Mouse (Mus musculus): ENCODE results near the gene Lpin2. TPM values are rescaled to one million over a fixed set of nuclear protein-coding genes. Genes with fewer than 3 reads are reported as not detected.

The Lpin2 gene
- polyA plus RNA-seq, 1 experiment from 2014 or later = 36.1 TPM

GRCm38 (mm10) chr17:71208921-71209320 is 26.6 kb downstream of the Lpin2 start:
- H3K4me1 ChIP-seq (replicated peaks) = peaks cover 13% of the 10 kb centered on the region
- 89% methylated on average over 1 of the region's 1 CpGs for WGBS

GRCm38 (mm10) chr17:71209936-71210335 is 27.6 kb downstream of the Lpin2 start:
- peaks cover 21% of the 10 kb centered on the region for H3K4me1 ChIP-seq (replicated peaks)
- H3K4me3 ChIP-seq = no peak overlapping the region
- no peak overlapping the region for H3K9ac ChIP-seq
- H3K36me3 ChIP-seq = no peaks in the 10 kb centered on the region
- no peak overlapping the region for H3K4me2 ChIP-seq
- no peaks in the 10 kb centered on the region for H3K27me3 ChIP-seq
- 92% methylated on average over 3 of the region's 3 CpGs for WGBS
- no peaks in the 10 kb centered on the region for H3K9me3 ChIP-seq
- H3K27ac ChIP-seq (replicated peaks) = no peak overlapping the region
- ATAC-seq (ENCODE audit: low read depth) = no peak

More at GRCm38 (mm10) chr17:71208921-71209320, 26.6 kb downstream of the Lpin2 start:
- H3K4me2 ChIP-seq = no peak overlapping the region
- no peak overlapping the region for H3K4me3 ChIP-seq
- no peak overlapping the region for H3K27ac ChIP-seq (replicated peaks)
- H3K36me3 ChIP-seq = no peaks in the 10 kb centered on the region
- ATAC-seq (ENCODE audit: low read depth) = no peak
- H3K9me3 ChIP-seq = no peaks in the 10 kb centered on the region
- no peaks in the 10 kb centered on the region for H3K27me3 ChIP-seq
- no peak overlapping the region for H3K9ac ChIP-seq

GRCm38 (mm10) chr17:71211962-71212646 is 29.7 kb downstream of the Lpin2 start:
- 58% methylated on average over 6 of the region's 6 CpGs for WGBS
- peaks cover 3% of the 10 kb centered on the region; the same call in 1 of the 2 replicates for H3K36me3 ChIP-seq
- no peaks in the 10 kb centered on the region for H3K9me3 ChIP-seq
- no peaks in the 10 kb centered on the region for H3K27me3 ChIP-seq
- peaks cover 22% of the 10 kb centered on the region for H3K4me1 ChIP-seq (replicated peaks)
- no peak overlapping the region for H3K4me2 ChIP-seq
- no peak overlapping the region for H3K4me3 ChIP-seq
- no peak overlapping the region for H3K9ac ChIP-seq
- ATAC-seq (ENCODE audit: low read depth) = no peak; the same call in 1 of the 2 replicates
- peak overlapping the region; percentile 63 for H3K27ac ChIP-seq (replicated peaks)

GRCm38 (mm10) chr17:71213666-71214065 is 31.3 kb downstream of the Lpin2 start:
- H3K27me3 ChIP-seq = no peaks in the 10 kb centered on the region
- H3K4me2 ChIP-seq = no peak overlapping the region
- no peak overlapping the region for H3K27ac ChIP-seq (replicated peaks)
- no peak for ATAC-seq (ENCODE audit: low read depth)
- peaks cover 15% of the 10 kb centered on the region for H3K36me3 ChIP-seq
- H3K9ac ChIP-seq = no peak overlapping the region
- no peaks in the 10 kb centered on the region for H3K9me3 ChIP-seq
- whole genome bisulfite sequencing = 74% methylated on average over 1 of the region's 1 CpGs
- H3K4me3 ChIP-seq = no peak overlapping the region
- peaks cover 22% of the 10 kb centered on the region for H3K4me1 ChIP-seq (replicated peaks)

DNA sequence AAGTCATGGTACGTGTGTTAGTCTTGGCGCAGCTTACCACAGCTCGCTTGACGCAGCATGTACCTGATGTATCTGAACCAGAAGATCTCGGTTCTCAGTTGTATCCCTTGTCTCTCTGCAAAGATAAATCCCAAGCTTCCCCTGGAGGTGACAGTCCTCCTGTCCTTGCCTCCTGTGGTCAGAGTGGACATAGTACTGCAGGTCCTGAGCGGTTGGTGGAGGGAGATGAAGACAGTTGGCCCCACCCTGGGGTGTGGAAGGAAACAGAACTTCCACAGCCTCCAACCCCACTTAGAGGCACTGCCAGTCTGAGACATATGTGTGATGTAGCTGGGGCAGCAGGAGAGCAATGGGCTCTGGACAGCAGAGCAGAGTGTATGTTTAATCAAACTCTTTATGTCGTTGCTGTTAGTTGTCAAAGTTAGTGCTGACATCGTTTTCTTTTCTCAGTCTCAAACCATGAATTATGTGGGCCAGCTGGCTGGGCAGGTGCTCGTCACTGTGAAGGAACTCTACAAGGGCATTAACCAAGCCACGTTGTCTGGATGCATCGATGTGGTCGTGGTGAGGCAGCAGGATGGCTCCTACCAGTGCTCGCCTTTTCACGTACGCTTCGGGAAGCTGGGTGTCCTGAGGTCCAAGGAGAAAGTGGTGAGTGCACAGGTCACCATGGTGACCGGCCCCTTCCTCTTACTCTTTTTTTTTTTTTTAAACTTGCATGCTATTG is 32.3 kb downstream of the Lpin2 start:
- 87% methylated on average over 17 of the region's 17 CpGs for WGBS
- H3K36me3 ChIP-seq = peaks cover 15% of the 10 kb centered on the region
- H3K4me2 ChIP-seq = no peak overlapping the region
- no peak overlapping the region for H3K27ac ChIP-seq (replicated peaks)
- H3K9me3 ChIP-seq = no peaks in the 10 kb centered on the region
- peaks cover 22% of the 10 kb centered on the region for H3K4me1 ChIP-seq (replicated peaks)
- H3K4me3 ChIP-seq = no peak overlapping the region
- no peaks in the 10 kb centered on the region for H3K27me3 ChIP-seq
- no peak for ATAC-seq (ENCODE audit: low read depth)
- no peak overlapping the region for H3K9ac ChIP-seq

GRCm38 (mm10) chr17:71215241-71215839 is 33.0 kb downstream of the Lpin2 start:
- no peaks in the 10 kb centered on the region for H3K27me3 ChIP-seq
- H3K36me3 ChIP-seq = peaks cover 15% of the 10 kb centered on the region
- no peak overlapping the region for H3K4me2 ChIP-seq
- ATAC-seq (ENCODE audit: low read depth) = no peak
- H3K27ac ChIP-seq (replicated peaks) = no peak overlapping the region
- no peak overlapping the region for H3K4me3 ChIP-seq
- WGBS = 74% methylated on average over 2 of the region's 2 CpGs
- H3K4me1 ChIP-seq (replicated peaks) = peaks cover 22% of the 10 kb centered on the region
- no peak overlapping the region for H3K9ac ChIP-seq
- H3K9me3 ChIP-seq = no peaks in the 10 kb centered on the region

GRCm38 (mm10) chr17:71216263-71216662 is 33.9 kb downstream of the Lpin2 start:
- no peaks in the 10 kb centered on the region for H3K27me3 ChIP-seq
- peaks cover 15% of the 10 kb centered on the region for H3K36me3 ChIP-seq
- H3K27ac ChIP-seq (replicated peaks) = no peak overlapping the region
- H3K9me3 ChIP-seq = no peaks in the 10 kb centered on the region
- H3K4me2 ChIP-seq = no peak overlapping the region
- H3K4me3 ChIP-seq = no peak overlapping the region
- no peak overlapping the region for H3K9ac ChIP-seq
- ATAC-seq (ENCODE audit: low read depth) = no peak
- WGBS = 90% methylated on average over 2 of the region's 2 CpGs
- peaks cover 22% of the 10 kb centered on the region for H3K4me1 ChIP-seq (replicated peaks)

DNA sequence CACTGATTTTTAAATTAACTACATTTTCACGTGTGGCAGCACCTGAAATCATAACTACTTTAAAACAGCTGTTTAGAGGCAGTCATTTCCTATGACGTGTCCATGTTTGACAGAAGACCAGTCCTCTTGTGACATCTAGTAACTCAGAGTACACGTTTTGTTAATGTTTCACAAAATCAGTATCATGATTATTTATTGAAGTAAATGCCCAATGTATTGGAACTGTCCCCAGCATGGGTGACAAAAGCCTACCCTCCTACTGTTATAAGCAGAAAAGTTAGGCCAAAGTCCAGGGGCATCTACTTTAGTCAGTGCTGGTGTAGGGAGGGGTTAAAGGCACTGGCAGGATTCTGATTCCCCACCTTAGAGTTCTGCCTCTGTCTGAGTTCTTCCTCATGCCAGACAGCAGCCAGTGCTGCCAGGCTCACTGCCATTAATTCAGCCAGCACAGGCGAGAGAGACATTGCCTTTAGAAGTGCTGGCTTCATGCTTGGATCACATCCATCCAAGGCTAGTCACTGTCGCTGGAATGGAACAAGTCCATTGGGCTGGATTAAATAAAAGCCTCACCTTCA is 34.8 kb downstream of the Lpin2 start:
- WGBS = 93% methylated on average over 5 of the region's 5 CpGs
- Histone ChIP-seq H3K9ac (no peak overlapping the region), H3K27me3 (no peaks in the 10 kb centered on the region), H3K36me3 (peaks cover 15% of the 10 kb centered on the region), H3K4me1 (replicated peaks) (peaks cover 15% of the 10 kb centered on the region), H3K27ac (replicated peaks) (no peak overlapping the region), H3K9me3 (no peaks in the 10 kb centered on the region), H3K4me3 (no peak overlapping the region), H3K4me2 (no peak overlapping the region)
- ATAC-seq (ENCODE audit: low read depth) = no peak

DNA sequence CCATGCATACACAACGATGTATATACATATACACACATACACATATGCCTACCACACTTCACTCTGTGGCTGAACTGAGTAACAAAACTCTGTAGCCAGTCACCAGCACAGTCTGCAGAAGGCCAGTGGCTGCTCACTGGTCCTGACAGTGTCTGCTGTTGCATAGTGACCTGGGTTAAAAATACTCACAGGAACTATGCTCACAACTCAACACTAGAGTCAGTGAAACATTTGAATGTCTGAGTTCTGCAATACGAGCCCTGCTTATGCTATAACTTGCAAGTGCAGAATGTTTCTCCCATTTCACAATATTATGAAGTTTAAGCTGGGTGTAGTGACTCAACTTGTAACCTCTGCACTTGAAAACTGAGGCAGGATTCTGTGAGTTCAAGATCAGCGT is 39.0 kb downstream of the Lpin2 start:
- Histone ChIP-seq H3K27me3 (no peaks in the 10 kb centered on the region), H3K27ac (replicated peaks) (no peak overlapping the region), H3K4me3 (no peak overlapping the region), H3K36me3 (peaks cover 20% of the 10 kb centered on the region), H3K4me1 (replicated peaks) (0 out of 2 replicates have a peak, but pooled peaks cover 3% of the 10 kb centered on the region), H3K9me3 (no peaks in the 10 kb centered on the region), H3K4me2 (no peak overlapping the region), H3K9ac (no peak overlapping the region)
- WGBS = 89% methylated on average over 3 of the region's 3 CpGs
- no peak for ATAC-seq (ENCODE audit: low read depth)

GRCm38 (mm10) chr17:71223676-71224075 is 41.3 kb downstream of the Lpin2 start:
- H3K27me3 ChIP-seq = no peaks in the 10 kb centered on the region
- 0 out of 2 replicates have a peak, but pooled peaks cover 3% of the 10 kb centered on the region for H3K4me1 ChIP-seq (replicated peaks)
- WGBS = 81% methylated on average over 5 of the region's 5 CpGs
- H3K4me3 ChIP-seq = no peak overlapping the region
- no peaks in the 10 kb centered on the region for H3K9me3 ChIP-seq
- no peak overlapping the region for H3K4me2 ChIP-seq
- ATAC-seq (ENCODE audit: low read depth) = no peak
- H3K36me3 ChIP-seq = peaks cover 5% of the 10 kb centered on the region; the same call in 1 of the 2 replicates
- H3K9ac ChIP-seq = no peak overlapping the region
- no peak overlapping the region for H3K27ac ChIP-seq (replicated peaks)

DNA sequence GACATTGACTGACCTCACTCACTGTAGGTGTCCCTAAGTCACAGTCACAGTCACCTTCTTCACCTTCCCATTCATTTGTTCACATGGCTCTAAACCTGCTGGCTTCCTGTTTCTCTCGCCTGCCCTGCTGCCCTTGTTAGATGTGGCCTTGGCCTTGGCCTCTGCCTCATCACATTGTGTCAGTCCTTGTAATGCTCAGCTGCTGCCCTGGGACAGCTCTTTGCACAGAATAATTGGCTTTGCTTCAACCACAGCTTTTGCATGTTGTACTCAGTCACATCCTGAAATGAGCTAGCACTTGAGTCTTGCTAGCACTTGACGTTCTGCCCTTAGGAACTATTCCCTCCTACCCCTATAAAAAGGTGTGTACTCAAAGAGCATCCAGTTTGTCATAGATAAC is 42.2 kb downstream of the Lpin2 start:
- Histone ChIP-seq H3K4me2 (no peak overlapping the region), H3K27me3 (no peaks in the 10 kb centered on the region), H3K27ac (replicated peaks) (no peak overlapping the region), H3K4me1 (replicated peaks) (0 out of 2 replicates have a peak, but pooled peaks cover 3% of the 10 kb centered on the region), H3K4me3 (no peak overlapping the region), H3K9me3 (no peaks in the 10 kb centered on the region), H3K9ac (no peak overlapping the region), H3K36me3 (peaks cover 5% of the 10 kb centered on the region; the same call in 1 of the 2 replicates)
- no peak for ATAC-seq (ENCODE audit: low read depth)
- WGBS = 76% methylated on average over 2 of the region's 2 CpGs

GRCm38 (mm10) chr17:71225091-71225490 is 42.7 kb downstream of the Lpin2 start:
- Histone ChIP-seq H3K27ac (replicated peaks) (no peak overlapping the region), H3K4me3 (no peak overlapping the region), H3K4me1 (replicated peaks) (0 out of 2 replicates have a peak, but pooled peaks cover 6% of the 10 kb centered on the region), H3K4me2 (no peak overlapping the region), H3K9ac (no peak overlapping the region), H3K9me3 (no peaks in the 10 kb centered on the region), H3K27me3 (no peaks in the 10 kb centered on the region), H3K36me3 (peaks cover 5% of the 10 kb centered on the region; the same call in 1 of the 2 replicates)
- no peak for ATAC-seq (ENCODE audit: low read depth)
- WGBS = 30% methylated on average over 5 of the region's 5 CpGs

Data from neural tube, embryonic 13.5 days (tissue).